Mouse (Mus musculus) MEL (cell line): ENCODE measurements at regions not wholly inside any gene's neighbourhood (a gene's known extent, or its start where the extent isn't known, plus 50 kb on each side); places are given as distances from the start of the nearest gene placed in this dataset.
A peak's percentile ranks its signal among the peaks of the same experiment; 100 is the strongest.

ENCODE experiments used
- DNase-seq: peaks from one replicate; pipeline ENCODE4 v3.0.0; 2011; ENCODE audit warnings: low read depth, low spot score
- H3K27ac ChIP-seq: 2 replicates; pipeline ENCODE4 v1.5.1; 2012; ENCODE audit warnings: low read depth, mild to moderate bottlenecking, control low read depth, low read length, moderate library complexity; ENCODE audit not compliant: control insufficient read depth
- H3K27me3 ChIP-seq, 2 experiments: fragments of 150-350 bp in 1 of 2; sonication (generic) in 1 of 2; 2 replicates each; pipeline ENCODE4 v1.6.1; 2012; ENCODE audit warnings: low read length in 2 of 2, mild to moderate bottlenecking in 2 of 2, improper control_type of control experiment in 1 of 2, moderate library complexity in 1 of 2; ENCODE audit not compliant: insufficient read depth in 2 of 2, control insufficient read depth in 1 of 2
- H3K36me3 ChIP-seq, 2 experiments: 2 replicates each; pipeline ENCODE4 v1.6.1; 2012 to 2014; ENCODE audit warnings: low read length in 2 of 2, improper control_type of control experiment in 1 of 2, inconsistent platforms in 1 of 2, mild to moderate bottlenecking in 1 of 2; ENCODE audit not compliant: insufficient read depth in 2 of 2, control insufficient read depth in 1 of 2
- H3K4me1 ChIP-seq, 2 experiments: fragments of 150-350 bp in 1 of 2; sonication (generic) in 1 of 2; 2 replicates each; pipeline ENCODE4 v1.6.1; 2012; ENCODE audit warnings: low read length in 2 of 2, improper control_type of control experiment in 1 of 2, mild to moderate bottlenecking in 1 of 2; ENCODE audit not compliant: insufficient read depth in 2 of 2, control insufficient read depth in 1 of 2
- H3K4me3 ChIP-seq, 2 experiments: fragments of 150-350 bp in 1 of 2; sonication (generic) in 1 of 2; 2 replicates each; pipeline ENCODE4 v1.5.1; 2012; ENCODE audit warnings: low read depth in 2 of 2, low read length in 2 of 2, mild to moderate bottlenecking in 2 of 2, moderate library complexity in 2 of 2, control low read depth in 1 of 2, improper control_type of control experiment in 1 of 2; ENCODE audit not compliant: control insufficient read depth in 1 of 2, insufficient read depth in 1 of 2
- H3K79me2 ChIP-seq: 2 replicates; pipeline ENCODE4 v1.6.1; 2012; ENCODE audit warnings: mild to moderate bottlenecking, low read length, moderate library complexity; ENCODE audit not compliant: control insufficient read depth, poor library complexity, insufficient read depth
- H3K9ac ChIP-seq: 2 replicates; pipeline ENCODE4 v1.6.1; 2012; ENCODE audit warnings: low read depth, mild to moderate bottlenecking, control low read depth, low read length, moderate library complexity; ENCODE audit not compliant: control insufficient read depth, poor library complexity, severe bottlenecking
- H3K9me3 ChIP-seq: fragments of 150-350 bp; sonication (generic); replicated peaks from 2 replicates; pipeline ENCODE4 v1.6.1; 2012; ENCODE audit warnings: mild to moderate bottlenecking, low read length, improper control_type of control experiment, moderate library complexity; ENCODE audit not compliant: insufficient read depth
- BHLHE40 ChIP-seq: IDR thresholded peaks from 2 replicates; pipeline ENCODE4 v1.6.1; 2012; ENCODE audit warnings: low read depth, mild to moderate bottlenecking, inconsistent platforms, low read length, improper control_type of control experiment, borderline replicate concordance
- CHD1 ChIP-seq: IDR thresholded peaks from 2 replicates; pipeline ENCODE4 v1.6.1; 2012; ENCODE audit warnings: low read depth, mild to moderate bottlenecking, inconsistent platforms, low read length, improper control_type of control experiment
- E2F4 ChIP-seq: IDR thresholded peaks from 2 replicates; pipeline ENCODE4 v1.6.1; 2011; ENCODE audit warnings: low read depth, low read length, improper control_type of control experiment, borderline replicate concordance
- EP300 ChIP-seq, 2 experiments: IDR thresholded peaks; 2 replicates each; pipeline ENCODE4 v1.6.1; 2011; ENCODE audit warnings: improper control_type of control experiment in 2 of 2, low read length in 2 of 2, low read depth in 1 of 2, mild to moderate bottlenecking in 1 of 2
- ETS1 ChIP-seq: IDR thresholded peaks from 2 replicates; pipeline ENCODE4 v1.6.1; 2012; ENCODE audit warnings: low read depth, mild to moderate bottlenecking, inconsistent platforms, low read length, improper control_type of control experiment, moderate library complexity
- GABPA ChIP-seq: IDR thresholded peaks from 2 replicates; pipeline ENCODE4 v1.6.1; 2012; ENCODE audit warnings: low read depth, mild to moderate bottlenecking, inconsistent platforms, low read length, improper control_type of control experiment, moderate library complexity
- GATA1 ChIP-seq: IDR thresholded peaks from 2 replicates; pipeline ENCODE4 v1.6.1; 2011; ENCODE audit warnings: low read depth, low read length, improper control_type of control experiment
- HCFC1 ChIP-seq: IDR thresholded peaks from 2 replicates; pipeline ENCODE4 v1.6.1; 2012; ENCODE audit warnings: low read depth, mild to moderate bottlenecking, inconsistent platforms, low read length, improper control_type of control experiment, moderate library complexity
- KAT2A ChIP-seq: conservative IDR thresholded peaks from 2 replicates; pipeline ENCODE4 v1.6.1; 2012; ENCODE audit warnings: low read depth, low read length, improper control_type of control experiment, inconsistent platforms
- MAFK ChIP-seq: IDR thresholded peaks from 2 replicates; pipeline ENCODE4 v1.6.1; 2011; ENCODE audit warnings: low read depth, mild to moderate bottlenecking, low read length, improper control_type of control experiment, borderline replicate concordance
- MAX ChIP-seq: IDR thresholded peaks from 2 replicates; pipeline ENCODE4 v1.6.1; 2011; ENCODE audit warnings: low read length, improper control_type of control experiment
- MAZ ChIP-seq: IDR thresholded peaks from 2 replicates; pipeline ENCODE4 v1.6.1; 2012; ENCODE audit warnings: low read depth, mild to moderate bottlenecking, inconsistent platforms, low read length, improper control_type of control experiment
- MEF2A ChIP-seq: IDR thresholded peaks from 2 replicates; pipeline ENCODE4 v1.6.1; 2014; ENCODE audit warnings: low read depth, mild to moderate bottlenecking, inconsistent platforms, low read length, improper control_type of control experiment; ENCODE audit not compliant: poor library complexity, insufficient replicate concordance, severe bottlenecking; ENCODE audit errors: extremely low read depth
- MXI1 ChIP-seq: IDR thresholded peaks from 2 replicates; pipeline ENCODE4 v1.6.1; 2011; ENCODE audit warnings: mild to moderate bottlenecking, low read depth, low read length, improper control_type of control experiment
- MYB ChIP-seq: IDR thresholded peaks from 2 replicates; pipeline ENCODE4 v1.6.1; 2011; ENCODE audit warnings: mild to moderate bottlenecking, low read depth, low read length, improper control_type of control experiment
- MYC ChIP-seq: IDR thresholded peaks from 2 replicates; pipeline ENCODE4 v1.6.1; 2011; ENCODE audit warnings: low read depth, mild to moderate bottlenecking, low read length, improper control_type of control experiment, moderate library complexity
- POLR2AphosphoS2 ChIP-seq: IDR thresholded peaks from 2 replicates; pipeline ENCODE4 v1.6.1; 2011; ENCODE audit warnings: low read length, improper control_type of control experiment
- RCOR1 ChIP-seq: IDR thresholded peaks from 2 replicates; pipeline ENCODE4 v1.6.1; 2012; ENCODE audit warnings: low read depth, mild to moderate bottlenecking, inconsistent platforms, low read length, improper control_type of control experiment
- SMC3 ChIP-seq: IDR thresholded peaks from 2 replicates; pipeline ENCODE4 v1.6.1; 2011; ENCODE audit warnings: low read depth, low read length, improper control_type of control experiment
- TAL1 ChIP-seq: IDR thresholded peaks from 2 replicates; pipeline ENCODE4 v1.6.1; 2012; ENCODE audit warnings: mild to moderate bottlenecking, inconsistent platforms, low read length, moderate library complexity, mixed read lengths
- TBP ChIP-seq: IDR thresholded peaks from 2 replicates; pipeline ENCODE4 v1.8.0; 2011; ENCODE audit warnings: low read depth, low read length, improper control_type of control experiment
- USF1 ChIP-seq: IDR thresholded peaks from 2 replicates; pipeline ENCODE4 v1.6.1; 2014; ENCODE audit warnings: low read depth, mild to moderate bottlenecking, inconsistent platforms, low read length, improper control_type of control experiment, moderate library complexity
- USF2 ChIP-seq, 2 experiments: IDR thresholded peaks; 2 replicates each; pipeline ENCODE4 v1.6.1; 2011 to 2012; ENCODE audit warnings: improper control_type of control experiment in 2 of 2, low read length in 2 of 2, borderline replicate concordance in 1 of 2, inconsistent platforms in 1 of 2, low read depth in 1 of 2, mild to moderate bottlenecking in 1 of 2; ENCODE audit not compliant: insufficient read depth in 1 of 2
- ZC3H11A ChIP-seq: IDR thresholded peaks from 2 replicates; pipeline ENCODE4 v1.6.1; 2012; ENCODE audit warnings: low read depth, mild to moderate bottlenecking, inconsistent platforms, low read length, improper control_type of control experiment
- ZNF384 ChIP-seq: IDR thresholded peaks from 2 replicates; pipeline ENCODE4 v1.6.1; 2012; ENCODE audit warnings: low read depth, mild to moderate bottlenecking, inconsistent platforms, low read length, improper control_type of control experiment

- H3K4me1 ChIP-seq, result peaks cover 10 to 28% of the 10 kb centered on the region in 2 experiments
- no peak overlapping the region for H3K9ac ChIP-seq
- DNase-seq, result no peak
- H3K27ac ChIP-seq, result no peak overlapping the region
- no peak overlapping the region for H3K4me3 ChIP-seq
- TF ChIP-seq ZNF384, result no peak
- no peak for TF ChIP-seq GATA1
- no peak for TF ChIP-seq HCFC1
- TF ChIP-seq ETS1, result no peak
- TF ChIP-seq RCOR1, result no peak
- TF ChIP-seq ZC3H11A, result no peak
- TF ChIP-seq MEF2A, result no peak
- no peak for TF ChIP-seq POLR2AphosphoS2
- no peak for TF ChIP-seq TAL1
- no peaks in the 10 kb centered on the region for H3K79me2 ChIP-seq
- H3K27me3 ChIP-seq, result no peaks in the 10 kb centered on the region
- no peaks in the 10 kb centered on the region for H3K9me3 ChIP-seq
- peaks cover 0 to 16% of the 10 kb centered on the region in 2 experiments; a peak in 2 of 4 replicates for H3K36me3 ChIP-seq
Measured at GRCm38 (mm10) chr2:128340631-128341240, 214.9 kb downstream of the Bcl2l11 start.

GRCm38 (mm10) chr2:128342212-128342611 lies 216.4 kb downstream of the Bcl2l11 start:
- no peak for TF ChIP-seq KAT2A
- no peak for TF ChIP-seq CHD1
- peak; percentile 20; the same call in 1 of the 2 replicates for TF ChIP-seq SMC3
- TF ChIP-seq MAZ, result no peak
- TF ChIP-seq TBP, result 0 out of 2 replicates have a peak, but pooled peaks have one; percentile 24
- no peak for TF ChIP-seq USF2 (IDR thresholded peaks at IDR 0.05; ENCODE audit: borderline replicate concordance in 1 of 2, insufficient read depth in 1 of 2, low read depth in 1 of 2, low read length in 2 of 2)
- no peak for TF ChIP-seq TAL1
- no peak for TF ChIP-seq E2F4
- 0 out of 2 replicates have a peak, but pooled peaks have one; percentile 18 for TF ChIP-seq USF1
- no peak for TF ChIP-seq MYB
- 0 out of 2 replicates have a peak, but pooled peaks have one; percentile 6 for TF ChIP-seq GATA1
- no peak for TF ChIP-seq MEF2A
- TF ChIP-seq MYC, result peak; percentile 75; the same call in 1 of the 2 replicates
- no peak for TF ChIP-seq MAFK
- peak; percentile 48; the same call in 1 of the 2 replicates for TF ChIP-seq MAX
- peak in 1 of 2 experiments; percentile 60; a peak in 2 of 4 replicates for TF ChIP-seq EP300 (IDR thresholded peaks at IDR 0.05; ENCODE audit: low read depth in 1 of 2, low read length in 2 of 2)
- no peak for TF ChIP-seq GABPA
- peak; percentile 41; the same call in 1 of the 2 replicates for TF ChIP-seq MXI1
- peak; percentile 33; the same call in 1 of the 2 replicates for TF ChIP-seq BHLHE40
- TF ChIP-seq, all 39 proteins: peak for 9
- H3K4me1 ChIP-seq, result peaks cover 10 to 26% of the 10 kb centered on the region in 2 experiments

More at GRCm38 (mm10) chr2:128342212-128342611, 216.4 kb downstream of the Bcl2l11 start:
- no peaks in the 10 kb centered on the region for H3K27me3 ChIP-seq
- peaks cover 0 to 16% of the 10 kb centered on the region in 2 experiments; a peak in 2 of 4 replicates for H3K36me3 ChIP-seq
- no peaks in the 10 kb centered on the region for H3K79me2 ChIP-seq
- no peaks in the 10 kb centered on the region for H3K9me3 ChIP-seq
- peak; percentile 85 for DNase-seq
- peak overlapping the region; percentile 48 for H3K27ac ChIP-seq
- peak overlapping the region; percentile 30 to 42 for H3K4me3 ChIP-seq
- peak overlapping the region; percentile 43 for H3K9ac ChIP-seq
